Mouse (Mus musculus) G1E (cell line): Measurements from ENCODE around the gene Agr2.

Source experiments
- CTCF ChIP-seq: IDR thresholded peaks from 2 replicates; pipeline ENCODE4 v1.5.1; 2012; ENCODE audit warnings: low read depth, low read length, inconsistent platforms, mixed read lengths
- GATA1 ChIP-seq: IDR thresholded peaks from 2 replicates; pipeline ENCODE4 v1.6.1; 2012; ENCODE audit warnings: borderline replicate concordance, low read length, inconsistent platforms, mixed read lengths
- GATA2 ChIP-seq: IDR thresholded peaks from 2 replicates; pipeline ENCODE4 v1.6.1; 2012; ENCODE audit warnings: low read depth, low read length, inconsistent platforms, borderline replicate concordance
- POLR2AphosphoS5 ChIP-seq: IDR thresholded peaks from 2 replicates; pipeline ENCODE4 v1.6.1; 2012; ENCODE audit warnings: low read depth, low read length, inconsistent platforms; ENCODE audit not compliant: insufficient replicate concordance
- TAL1 ChIP-seq: conservative IDR thresholded peaks from 2 replicates; pipeline ENCODE4 v1.6.1; 2012; ENCODE audit warnings: low read depth, low read length, inconsistent platforms, mixed read lengths

DNA sequence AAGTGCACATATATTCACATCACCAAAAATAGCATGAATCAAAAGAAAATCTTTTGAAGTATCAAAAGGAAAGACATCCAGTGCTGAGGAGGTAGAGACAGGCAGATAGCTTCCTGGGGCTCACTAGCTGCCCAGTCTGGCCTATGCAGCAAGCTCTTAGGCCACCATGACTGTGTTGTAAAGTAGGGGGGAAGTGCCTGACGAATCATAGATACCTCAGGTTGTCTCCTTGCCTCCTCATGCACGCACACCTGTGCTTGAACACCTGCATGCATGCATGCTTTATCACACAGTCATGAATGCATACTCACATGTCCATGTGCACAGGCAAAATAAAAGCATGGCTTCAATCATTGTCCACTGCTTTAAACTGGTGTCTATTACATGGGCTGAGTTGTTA lies 52.0 kb downstream of the Agr2 start:
- TF ChIP-seq CTCF (no peak), GATA1 (no peak), TAL1 (no peak), POLR2AphosphoS5 (no peak), GATA2 (no peak)
